Mouse (Mus musculus): ENCODE measurements at regions not wholly inside any gene's neighbourhood (a gene's known extent, or its start where the extent isn't known, plus 50 kb on each side); places are given as distances from the start of the nearest gene placed in this dataset.

GRCm38 (mm10) chr6:31100749-31101148 lies 141.9 kb upstream of the Klf14 start:
- intact Hi-C loops (cut with DNase I), result no loop called here
- no peak for DNase-seq

GRCm38 (mm10) chr6:31106144-31106836 lies 147.4 kb upstream of the Klf14 start:
- intact Hi-C loops (cut with DNase I), result no loop called here
- DNase-seq, result no peak

GRCm38 (mm10) chr6:31106856-31107359 lies 148.0 kb upstream of the Klf14 start:
- intact Hi-C loops (cut with DNase I), result no loop called here
- no peak for DNase-seq

GRCm38 (mm10) chr6:31107360-31107759 lies 148.5 kb upstream of the Klf14 start:
- intact Hi-C loops (cut with DNase I), result no loop called here

GRCm38 (mm10) chr6:31107916-31108685 lies 149.2 kb upstream of the Klf14 start:
- intact Hi-C loops (cut with DNase I), result no loop called here
- DNase-seq, result no peak

More at GRCm38 (mm10) chr6:31107360-31107759, 148.5 kb upstream of the Klf14 start:
- no peak for DNase-seq

- no peak for DNase-seq
- intact Hi-C loops (cut with DNase I), result no loop called here
These were observed 150.7 kb upstream of the Klf14 start for GRCm38 (mm10) chr6:31109604-31110003.

- no peak for DNase-seq
- intact Hi-C loops (cut with DNase I), result no loop called here
These were observed 153.6 kb upstream of the Klf14 start for GRCm38 (mm10) chr6:31112293-31113077.

GRCm38 (mm10) chr6:31113558-31114326 lies 154.9 kb upstream of the Klf14 start:
- intact Hi-C loops (cut with DNase I), result no loop called here
- DNase-seq, result no peak

- intact Hi-C loops (cut with DNase I), result no loop called here
- DNase-seq, result no peak
These were observed 155.8 kb upstream of the Klf14 start for GRCm38 (mm10) chr6:31114336-31115335.

- no peak for DNase-seq
- intact Hi-C loops (cut with DNase I), result no loop called here
These were observed 156.7 kb upstream of the Klf14 start for GRCm38 (mm10) chr6:31115566-31115965.

- intact Hi-C loops (cut with DNase I), result no loop called here
These were observed 157.5 kb upstream of the Klf14 start for GRCm38 (mm10) chr6:31116365-31116764.

GRCm38 (mm10) chr6:31117666-31118065 lies 158.8 kb upstream of the Klf14 start:
- DNase-seq, result no peak
- intact Hi-C loops (cut with DNase I), result no loop called here

More at GRCm38 (mm10) chr6:31116365-31116764, 157.5 kb upstream of the Klf14 start:
- DNase-seq, result no peak

- intact Hi-C loops (cut with DNase I), result loop anchor here (10.0 kb wide), 1 partner anchor 54 kb away; no protein-coding TSS in a partner anchor
- DNase-seq, result no peak
These were observed 162.1 kb upstream of the Klf14 start for GRCm38 (mm10) chr6:31121008-31121407.

GRCm38 (mm10) chr6:31122895-31123294 lies 164.0 kb upstream of the Klf14 start:
- DNase-seq, result no peak
- intact Hi-C loops (cut with DNase I), result loop anchor here (10.0 kb wide), 1 partner anchor 52 kb away; no protein-coding TSS in a partner anchor

- intact Hi-C loops (cut with DNase I), result loop anchor here (10.0 kb wide), 1 partner anchor 51 kb away; no protein-coding TSS in a partner anchor
- no peak for DNase-seq
These were observed 164.6 kb upstream of the Klf14 start for GRCm38 (mm10) chr6:31123342-31123990.

GRCm38 (mm10) chr6:31124076-31124475 lies 165.2 kb upstream of the Klf14 start:
- intact Hi-C loops (cut with DNase I), result loop anchor here (10.0 kb wide), 1 partner anchor 51 kb away; no protein-coding TSS in a partner anchor
- no peak for DNase-seq

- DNase-seq, result no peak
- intact Hi-C loops (cut with DNase I), result loop anchor here (10.0 kb wide), 1 partner anchor 50 kb away; no protein-coding TSS in a partner anchor
These were observed 166.0 kb upstream of the Klf14 start for GRCm38 (mm10) chr6:31124872-31125271.

All from left cerebral cortex, postnatal 4 days (tissue).